In genomic region chr11:62314984-62315383, GRCm38 (mm10) we compare ENCODE assay signal across 21 mouse cellular contexts. TPM values are rescaled to one million over a fixed set of nuclear protein-coding genes. Genes with fewer than 3 reads are reported as not detected.
A peak's percentile ranks its signal among the peaks of the same experiment; 100 is the strongest.
DNase-seq lines count a peak whose midpoint lies in the region; ATAC-seq and TF ChIP-seq lines count a peak whose summit lies in the region.
"Had no signal": no experiment of that assay in that cellular context is flagged by ENCODE, and none has a peak within 500 bp of the region (broad histone marks: within the 10 kb centered on the region; RNA-seq: fewer than 3 reads in every experiment).

No protein-coding gene starts in this region.

- no peak for TF ChIP-seq EP300 in liver, postnatal 0 days (IDR thresholded peaks at IDR 0.05; ENCODE audit: low read depth)

- no peak overlapping the region for H3K4me3 ChIP-seq in intestine, postnatal 0 days (ENCODE audit: low read depth, low read length)
- no peak overlapping the region for H3K4me3 ChIP-seq in intestine, embryonic 15.5 days (replicated peaks)
- H3K4me3 ChIP-seq in liver, postnatal 0 days (ENCODE audit: low read depth, low read length): no peak overlapping the region
- H3K4me3 ChIP-seq in liver, embryonic 12.5 days: no peak overlapping the region

- peak; percentile 59 for ATAC-seq in intestine, postnatal 0 days
- ATAC-seq in intestine, embryonic 15.5 days: no peak
- peak; percentile 64 for ATAC-seq in liver, postnatal 0 days
- no peak for ATAC-seq in liver, embryonic 12.5 days
- ATAC-seq: activated CD4-positive, CD25-positive, alpha-beta regulatory T cell, adult 4 months; CD4-positive, CD25-positive, alpha-beta regulatory T cell, adult 4 months; Patski had no signal

- H3K4me2 ChIP-seq in intestine, postnatal 0 days (replicated peaks; ENCODE audit: low read depth): no peak overlapping the region
- no peak overlapping the region for H3K4me2 ChIP-seq in intestine, embryonic 15.5 days (replicated peaks)
- H3K4me2 ChIP-seq in liver, postnatal 0 days (ENCODE audit: low read depth, low read length): no peak overlapping the region
- H3K4me2 ChIP-seq in liver, embryonic 12.5 days: no peak overlapping the region

- 58% methylated on average over 5 of the region's 5 CpGs for WGBS in intestine, postnatal 0 days
- 86% methylated on average over 5 of the region's 5 CpGs for WGBS in intestine, embryonic 15.5 days
- WGBS in liver, postnatal 0 days (ENCODE audit: insufficient replicate concordance): 88% methylated on average over 5 of the region's 5 CpGs
- WGBS in liver, embryonic 12.5 days (ENCODE audit: insufficient replicate concordance): 86% methylated on average over 5 of the region's 5 CpGs

- no peaks in the 10 kb centered on the region for H3K27me3 ChIP-seq in intestine, postnatal 0 days (replicated peaks; ENCODE audit: control insufficient read depth, insufficient read depth, low read length)
- H3K27me3 ChIP-seq in intestine, embryonic 15.5 days (replicated peaks): no peaks in the 10 kb centered on the region
- no peaks in the 10 kb centered on the region for H3K27me3 ChIP-seq in liver, postnatal 0 days (ENCODE audit: insufficient read depth, low read length)
- H3K27me3 ChIP-seq in liver, embryonic 12.5 days (replicated peaks): no peaks in the 10 kb centered on the region
- H3K27me3 ChIP-seq: CH12.LX, Patski had no signal

- DNase-seq in heart, adult 11 months: peak; percentile 21
- DNase-seq in heart, postnatal 4 days: no peak
- DNase-seq in liver, postnatal 0 days: no peak
- DNase-seq: adrenal gland, adult 2 months; adrenal gland, adult 8-10 months; adrenal gland, postnatal 10 days; adrenal gland, postnatal 14 days; adrenal gland, postnatal 25 days; adrenal gland, postnatal 36 days; B cell, adult 2 months; cerebellum, adult 11 months; cerebellum, adult 11-12 months; cerebellum, adult 18-20 months had no signal

- no peak overlapping the region for H3K9ac ChIP-seq in intestine, postnatal 0 days (ENCODE audit: low read depth, low read length)
- no peak overlapping the region for H3K9ac ChIP-seq in intestine, embryonic 15.5 days
- no peak overlapping the region for H3K9ac ChIP-seq in liver, postnatal 0 days (replicated peaks)
- H3K9ac ChIP-seq in liver, embryonic 12.5 days: no peak overlapping the region

- H3K36me3 ChIP-seq in intestine, postnatal 0 days (ENCODE audit: control insufficient read depth, insufficient read depth): peaks cover 71% of the 10 kb centered on the region
- H3K36me3 ChIP-seq in intestine, embryonic 15.5 days: peaks cover 27% of the 10 kb centered on the region
- H3K36me3 ChIP-seq in liver, postnatal 0 days (replicated peaks; ENCODE audit: insufficient read depth, low read length): peaks cover 61% of the 10 kb centered on the region
- peaks cover 77% of the 10 kb centered on the region for H3K36me3 ChIP-seq in liver, embryonic 12.5 days

- H3K27ac ChIP-seq in intestine, postnatal 0 days (ENCODE audit: low read depth, low read length): no peak overlapping the region; the same call in 1 of the 2 replicates
- no peak overlapping the region for H3K27ac ChIP-seq in intestine, embryonic 15.5 days
- no peak overlapping the region for H3K27ac ChIP-seq in liver, postnatal 0 days (ENCODE audit: low read depth)
- no peak overlapping the region for H3K27ac ChIP-seq in liver, embryonic 12.5 days

- no peaks in the 10 kb centered on the region for H3K4me1 ChIP-seq in intestine, postnatal 0 days (replicated peaks; ENCODE audit: control insufficient read depth, insufficient read depth, low read length)
- H3K4me1 ChIP-seq in intestine, embryonic 15.5 days (replicated peaks): no peaks in the 10 kb centered on the region
- no peaks in the 10 kb centered on the region for H3K4me1 ChIP-seq in liver, postnatal 0 days (ENCODE audit: insufficient read depth)
- H3K4me1 ChIP-seq in liver, embryonic 12.5 days: no peaks in the 10 kb centered on the region

- TF ChIP-seq CTCF in intestine, postnatal 0 days (IDR thresholded peaks at IDR 0.05; ENCODE audit: low read depth): peak; percentile 20; the same call in 1 of the 2 replicates
- no peak for TF ChIP-seq CTCF in liver, postnatal 0 days (IDR thresholded peaks at IDR 0.05; ENCODE audit: low read depth)

- no peaks in the 10 kb centered on the region for H3K9me3 ChIP-seq in intestine, postnatal 0 days (ENCODE audit: control insufficient read depth)
- H3K9me3 ChIP-seq in intestine, embryonic 15.5 days: no peaks in the 10 kb centered on the region
- no peaks in the 10 kb centered on the region for H3K9me3 ChIP-seq in liver, postnatal 0 days (ENCODE audit: low read length)
- H3K9me3 ChIP-seq in liver, embryonic 12.5 days (replicated peaks): no peaks in the 10 kb centered on the region
- H3K9me3 ChIP-seq: G1E had no signal

RNA-seq across cellular contexts. Expression of gene Ttc19, which starts 33.7 kb away (rescaled TPM):
- total RNA-seq in heart, postnatal 4 days (2021): 10 to 100 TPM; 37.5 to 38.2 TPM
- 11.5 and 16.2 TPM in 2 replicates for polyA plus RNA-seq in intestine, postnatal 0 days (2015; fragmentation: Nextera tagmentation; extraction: Ambion mirVana)
- polyA plus RNA-seq in intestine, embryonic 15.5 days (2015; fragmentation: Nextera tagmentation; extraction: Ambion mirVana): 17.8 and 19.2 TPM in 2 replicates
- 4.8 and 4.9 TPM in 2 replicates for polyA plus RNA-seq in liver, postnatal 0 days (2015; fragmentation: Nextera tagmentation; extraction: Ambion mirVana)
- 8.5 and 8.7 TPM in 2 replicates for polyA plus RNA-seq in liver, embryonic 12.5 days (2016; fragmentation: Nextera tagmentation; extraction: Ambion mirVana)

RNA-seq across cellular contexts. Expression of gene Zswim7, which starts 33.8 kb away (rescaled TPM):
- total RNA-seq in heart, postnatal 4 days (2021): 10 to 100 TPM; 11.6 to 13.1 TPM
- polyA plus RNA-seq in intestine, postnatal 0 days (2015; fragmentation: Nextera tagmentation; extraction: Ambion mirVana): 49.5 and 55.0 TPM in 2 replicates
- 24.4 and 24.5 TPM in 2 replicates for polyA plus RNA-seq in intestine, embryonic 15.5 days (2015; fragmentation: Nextera tagmentation; extraction: Ambion mirVana)
- polyA plus RNA-seq in liver, postnatal 0 days (2015; fragmentation: Nextera tagmentation; extraction: Ambion mirVana): 16.3 and 16.4 TPM in 2 replicates
- polyA plus RNA-seq in liver, embryonic 12.5 days (2016; fragmentation: Nextera tagmentation; extraction: Ambion mirVana): 14.1 and 14.4 TPM in 2 replicates

Comparison
In these comparisons a context has a peak if more than half of its experiments do, and no peak if none do; other contexts are left out.
1. ATAC-seq: peak in intestine, postnatal 0 days (single experiment) and liver, postnatal 0 days (single experiment); none in intestine, embryonic 15.5 days (single experiment) and liver, embryonic 12.5 days (single experiment).